Mouse (Mus musculus) liver, postnatal 0 days (tissue): ENCODE data around the gene Gm44805. TPM values are rescaled to one million over a fixed set of nuclear protein-coding genes. Genes with fewer than 3 reads are reported as not detected.
A peak's percentile ranks its signal among the peaks of the same experiment; 100 is the strongest.

Experiments used
- ATAC-seq: fragments of 200-750 bp; cut with Nextera tagmentation; 2 replicates; pipeline ENCODE4 v1.8.0; 2017; ENCODE audit warnings: mild to moderate bottlenecking, moderate library complexity
- DNase-seq: peaks from one replicate; pipeline ENCODE4 v3.0.0-alpha.2; 2016
- H3K27ac ChIP-seq: fragments of 300-500 bp; sonication (generic); 2 replicates; pipeline ENCODE4 v1.5.1; 2014; ENCODE audit warnings: antibody characterized with exemption, moderate library complexity, mild to moderate bottlenecking, low read depth
- H3K27me3 ChIP-seq: fragments of 300-500 bp; sonication (generic); 2 replicates; pipeline ENCODE4 v1.6.1; 2014; ENCODE audit warnings: low read length, control low read depth, mixed read lengths; ENCODE audit not compliant: insufficient read depth
- H3K36me3 ChIP-seq: fragments of 300-500 bp; sonication (generic); replicated peaks from 2 replicates; pipeline ENCODE4 v1.6.1; 2014; ENCODE audit warnings: mild to moderate bottlenecking, control low read depth, low read length, moderate library complexity, mixed read lengths; ENCODE audit not compliant: insufficient read depth
- H3K4me1 ChIP-seq: fragments of 300-500 bp; sonication (generic); 2 replicates; pipeline ENCODE4 v1.6.1; 2014; ENCODE audit warnings: antibody characterized with exemption, mild to moderate bottlenecking, control low read depth; ENCODE audit not compliant: insufficient read depth
- H3K4me2 ChIP-seq: fragments of 300-500 bp; sonication (generic); 2 replicates; pipeline ENCODE4 v1.6.1; 2014; ENCODE audit warnings: low read depth, mild to moderate bottlenecking, low read length, moderate library complexity, mixed read lengths
- H3K4me3 ChIP-seq: fragments of 300-500 bp; sonication (generic); 2 replicates; pipeline ENCODE4 v1.5.1; 2014; ENCODE audit warnings: low read depth, low read length
- H3K9ac ChIP-seq: fragments of 300-500 bp; sonication (generic); replicated peaks from 2 replicates; pipeline ENCODE4 v1.6.1; 2014; ENCODE audit warnings: mild to moderate bottlenecking, moderate library complexity
- H3K9me3 ChIP-seq: fragments of 300-500 bp; sonication (generic); 2 replicates; pipeline ENCODE4 v1.6.1; 2016; ENCODE audit warnings: mild to moderate bottlenecking, control low read depth, low read length, mixed read lengths
- CTCF ChIP-seq: sonication (generic); IDR thresholded peaks from 2 replicates; pipeline ENCODE4 v1.5.1; 2016; ENCODE audit warnings: antibody characterized with exemption, low read depth
- EP300 ChIP-seq: IDR thresholded peaks from 2 replicates; pipeline ENCODE4 v1.6.1; 2016; ENCODE audit warnings: antibody characterized with exemption, low read depth, mild to moderate bottlenecking
- WGBS: fragments of 180-500 bp; shearing (Covaris S2); extraction: QIAGEN DNeasy Blood & Tissue Kit; methylation state at CpG from one replicate; pipeline ENCODE4 v1.1.7; 2014; ENCODE audit not compliant: insufficient replicate concordance; 5-methylcytosine and 5-hydroxymethylcytosine counted together
- polyA plus RNA-seq: library from polyadenylated mRNA; unstranded; fragments of >200 nt; fragmentation: Nextera tagmentation; extraction: Ambion mirVana; gene quantifications from 2 replicates; pipeline ENCODE4 v1.2.1, GENCODE M21; 2015

Gene Gm44805
- polyA plus RNA-seq, 1 experiment from 2014 or later, result 187 TPM

DNA sequence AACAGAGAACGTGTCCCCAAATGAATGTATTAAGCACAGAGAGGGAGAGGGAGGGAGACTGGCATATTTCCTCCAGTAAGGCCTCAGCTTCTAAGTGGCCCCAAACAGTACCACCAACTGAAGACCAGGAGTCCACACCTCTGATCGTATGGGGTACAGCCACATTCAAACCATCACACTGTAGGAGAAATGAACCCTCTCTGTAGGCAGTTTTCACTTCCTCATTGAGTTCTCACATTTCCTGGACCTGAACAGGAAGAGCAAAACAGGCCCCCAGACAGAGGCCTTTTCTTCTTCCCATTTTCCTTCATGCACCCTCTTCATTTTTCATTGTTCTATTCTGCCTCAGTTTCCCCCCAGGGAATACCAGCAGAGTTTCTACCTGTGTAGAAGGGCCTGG is 13.8 kb downstream of the Gm44805 start:
- no peak overlapping the region for H3K9ac ChIP-seq
- ATAC-seq (no peak), DNase-seq (no peak)
- H3K4me3 ChIP-seq, result no peak overlapping the region
- H3K4me1 ChIP-seq, result peaks cover 33% of the 10 kb centered on the region
- WGBS, result 52% methylated on average over 2 of the region's 2 CpGs
- no peak overlapping the region for H3K4me2 ChIP-seq
- H3K27ac ChIP-seq, result peak overlapping the region; percentile 77
- no peaks in the 10 kb centered on the region for H3K27me3 ChIP-seq
- 0 out of 2 replicates have a peak, but pooled peaks cover 3% of the 10 kb centered on the region for H3K36me3 ChIP-seq
- no peaks in the 10 kb centered on the region for H3K9me3 ChIP-seq
- TF ChIP-seq CTCF (no peak), EP300 (no peak)

DNA sequence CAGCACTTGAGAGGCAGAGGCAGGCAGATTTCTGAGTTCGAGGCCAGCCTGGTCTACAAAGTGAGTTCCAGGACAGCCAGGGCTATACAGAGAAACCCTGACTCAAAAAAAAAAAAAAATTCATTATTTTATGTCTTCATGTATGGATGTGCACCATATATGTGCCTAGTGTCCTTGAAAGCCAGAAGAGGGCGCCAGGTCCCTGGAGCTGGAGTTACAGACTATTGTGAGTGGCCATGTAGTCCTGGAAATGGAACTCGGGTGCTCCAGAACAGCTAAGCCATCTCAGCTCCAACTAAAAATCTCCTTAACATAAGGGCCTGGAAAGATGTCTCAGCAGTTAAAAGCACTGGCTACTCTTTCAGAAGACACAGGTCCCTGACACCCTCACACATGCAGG is 14.5 kb downstream of the Gm44805 start:
- WGBS, result 69% methylated on average over 3 of the region's 3 CpGs
- Histone ChIP-seq H3K4me1 (peaks cover 33% of the 10 kb centered on the region), H3K27me3 (no peaks in the 10 kb centered on the region), H3K4me3 (no peak overlapping the region), H3K9ac (no peak overlapping the region), H3K27ac (peak overlapping the region; percentile 97), H3K9me3 (no peaks in the 10 kb centered on the region), H3K4me2 (no peak overlapping the region), H3K36me3 (peaks cover 6% of the 10 kb centered on the region; the same call in 1 of the 2 replicates)
- peak; percentile 48 for DNase-seq
- ATAC-seq, result no peak
- TF ChIP-seq CTCF (peak; percentile 56), EP300 (no peak)

DNA sequence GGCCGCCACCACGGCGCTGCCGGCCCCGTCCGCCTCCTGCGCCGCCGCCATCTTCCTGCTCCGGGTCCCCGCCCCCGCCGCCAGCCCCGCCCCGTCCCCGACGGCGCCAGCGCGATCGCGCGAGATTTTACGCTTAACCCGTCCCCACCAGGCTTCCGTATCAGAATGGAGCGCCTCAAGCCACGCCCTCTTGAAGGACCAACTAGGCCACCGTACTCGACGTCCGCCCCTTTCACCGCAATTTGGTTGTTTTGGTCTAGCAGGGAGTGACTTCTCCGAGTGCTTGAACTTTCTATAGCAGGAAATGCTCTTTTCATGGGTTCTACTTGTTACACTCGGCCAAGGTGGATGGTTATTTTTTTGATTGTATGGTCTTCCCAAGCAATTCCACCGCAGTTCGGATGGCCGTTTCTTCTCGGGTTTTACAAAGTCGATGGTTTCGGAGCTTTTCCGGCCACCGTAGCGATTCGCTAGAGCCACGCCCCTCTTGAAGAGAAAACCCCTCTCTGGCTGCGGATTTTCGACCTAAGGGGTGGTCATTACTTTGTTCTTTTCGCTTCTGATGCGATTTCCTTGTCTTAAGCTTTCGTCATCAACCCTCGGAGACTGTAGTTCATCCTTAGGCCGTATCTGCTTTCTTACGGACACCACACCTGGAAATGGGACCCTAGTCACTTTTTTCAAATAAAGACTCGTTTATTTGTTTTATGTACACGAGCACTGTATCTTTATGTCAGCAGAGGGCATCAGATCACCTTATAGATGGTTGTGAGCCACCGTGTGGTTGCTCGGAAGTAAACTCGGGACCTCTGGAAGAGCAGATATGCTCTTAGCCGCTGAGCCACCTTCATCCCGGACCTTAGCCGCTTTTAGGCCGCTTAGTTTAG is 16.0 kb downstream of the Gm44805 start, which contains the start of gene Clptm1:
Gene Clptm1 (minus strand): TSS at position 79 of the 887 bp plus-strand sequence.
- Histone ChIP-seq H3K9ac (peak within 1 kb of the TSS; percentile 99), H3K27me3 (no peaks in the 10 kb centered on the region), H3K36me3 (peaks cover 11% of the 10 kb centered on the region; the same call in 1 of the 2 replicates), H3K9me3 (no peaks in the 10 kb centered on the region), H3K4me2 (peak within 1 kb of the TSS; percentile 91), H3K4me1 (peaks cover 33% of the 10 kb centered on the region), H3K27ac (peak within 1 kb of the TSS; percentile 97), H3K4me3 (peak within 1 kb of the TSS; percentile 98)
- peak; percentile 87 for ATAC-seq
- WGBS, result under 1% methylated on average over 57 of the region's 63 CpGs
- TF ChIP-seq CTCF, result peak; percentile 62
- TF ChIP-seq EP300, result peak; percentile 91
- peak; percentile 98 for DNase-seq

DNA sequence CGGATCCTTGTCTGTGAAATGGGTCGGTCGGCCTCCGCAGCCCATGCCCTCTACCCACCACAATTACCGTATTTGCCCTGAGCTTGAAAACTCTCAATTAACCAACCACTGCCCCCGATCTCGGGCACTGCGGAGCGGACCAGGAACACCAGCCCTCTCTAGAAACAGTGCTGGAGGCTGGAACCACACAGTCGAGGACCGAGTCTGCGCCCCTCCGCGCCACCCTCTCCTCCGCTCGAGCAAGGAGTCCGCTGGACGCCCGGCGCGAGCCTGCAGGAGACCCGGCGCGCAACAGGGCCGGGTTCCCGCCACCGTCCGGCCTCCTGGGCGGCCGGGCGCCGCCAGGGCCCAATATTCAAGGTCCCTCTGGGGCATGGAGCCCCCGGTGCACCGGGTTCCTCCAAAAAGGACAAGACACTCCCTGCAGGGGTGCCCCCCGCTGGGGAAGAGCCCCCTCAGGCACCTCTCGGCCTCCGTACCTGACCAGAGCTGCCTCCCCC is 16.7 kb downstream of the Gm44805 start:
- WGBS, result 0% methylated on average over 35 of the region's 37 CpGs
- ATAC-seq (peak; percentile 24), DNase-seq (no peak)
- H3K9ac ChIP-seq, result peak overlapping the region; percentile 99
- H3K9me3 ChIP-seq, result no peaks in the 10 kb centered on the region
- peak overlapping the region; percentile 98 for H3K4me3 ChIP-seq
- peak overlapping the region; percentile 91 for H3K4me2 ChIP-seq
- H3K36me3 ChIP-seq, result peaks cover 16% of the 10 kb centered on the region
- H3K27me3 ChIP-seq, result no peaks in the 10 kb centered on the region
- peak overlapping the region; percentile 97 for H3K27ac ChIP-seq
- TF ChIP-seq CTCF (no peak), EP300 (no peak)
- H3K4me1 ChIP-seq, result peaks cover 33% of the 10 kb centered on the region

DNA sequence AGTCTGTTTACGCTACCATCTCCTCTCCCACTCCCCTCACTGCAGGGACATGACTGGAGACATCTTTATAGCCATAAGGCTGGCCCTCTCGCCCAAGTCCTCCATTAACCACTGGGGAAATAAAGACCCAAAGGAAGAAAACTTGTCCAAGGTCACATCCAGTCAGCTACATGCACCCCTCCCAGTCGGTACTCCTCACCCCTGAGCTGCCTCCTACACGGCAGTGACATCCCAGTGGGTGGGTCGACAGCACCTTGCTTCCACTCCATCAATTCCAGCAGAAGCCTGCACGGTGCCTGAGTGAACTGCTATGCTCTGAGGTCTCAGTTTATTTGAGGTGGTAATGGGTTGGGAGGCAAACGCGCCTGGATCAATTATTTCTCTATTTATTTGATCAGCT is 17.3 kb downstream of the Gm44805 start:
- H3K27ac ChIP-seq, result no peak overlapping the region; the same call in 1 of the 2 replicates
- no peak for TF ChIP-seq CTCF
- no peak for TF ChIP-seq EP300
- DNase-seq, result no peak
- H3K27me3 ChIP-seq, result no peaks in the 10 kb centered on the region
- no peak for ATAC-seq
- peak overlapping the region; percentile 99 for H3K9ac ChIP-seq
- H3K4me1 ChIP-seq, result peaks cover 28% of the 10 kb centered on the region
- H3K36me3 ChIP-seq, result peaks cover 17% of the 10 kb centered on the region
- H3K4me3 ChIP-seq, result peak overlapping the region; percentile 98
- 15% methylated on average over 8 of the region's 8 CpGs for WGBS
- peak overlapping the region; percentile 91 for H3K4me2 ChIP-seq
- no peaks in the 10 kb centered on the region for H3K9me3 ChIP-seq

DNA sequence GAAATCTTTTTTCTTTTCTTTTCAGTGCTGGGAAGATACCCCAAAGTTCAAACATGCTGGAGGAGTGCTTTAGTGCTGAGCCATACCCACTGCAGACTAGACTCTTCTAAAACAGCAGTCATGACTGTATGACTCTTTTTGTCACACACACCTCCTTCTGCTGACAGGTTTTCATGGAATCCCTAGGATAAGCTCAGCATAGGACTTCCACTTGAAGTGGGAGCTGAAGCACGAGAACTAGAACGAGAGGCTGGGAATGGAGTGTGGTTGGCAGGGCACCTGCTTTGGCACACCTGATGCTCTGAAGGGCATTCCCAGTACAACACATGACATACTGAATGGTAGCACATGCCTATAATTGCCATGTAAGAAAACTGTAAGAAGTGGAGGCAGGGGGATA is 28.6 kb downstream of the Gm44805 start:
- WGBS, result 89% methylated on average over 2 of the region's 2 CpGs
- Histone ChIP-seq H3K4me3 (no peak overlapping the region), H3K27ac (no peak overlapping the region), H3K4me2 (no peak overlapping the region), H3K36me3 (peaks cover 61% of the 10 kb centered on the region), H3K9ac (no peak overlapping the region), H3K27me3 (no peaks in the 10 kb centered on the region), H3K9me3 (no peaks in the 10 kb centered on the region), H3K4me1 (no peaks in the 10 kb centered on the region; the same call in 1 of the 2 replicates)
- ATAC-seq (no peak), DNase-seq (no peak)
- TF ChIP-seq EP300, result no peak
- TF ChIP-seq CTCF, result no peak
